Mouse (Mus musculus) retina, adult 2 months (tissue): ENCODE data around the gene Rictor.

Experiments
- DNase-seq: peaks from one replicate; pipeline ENCODE4 v3.0.0-alpha.2; 2012; ENCODE audit warnings: low read depth, low spot score

Gene Rictor

DNA sequence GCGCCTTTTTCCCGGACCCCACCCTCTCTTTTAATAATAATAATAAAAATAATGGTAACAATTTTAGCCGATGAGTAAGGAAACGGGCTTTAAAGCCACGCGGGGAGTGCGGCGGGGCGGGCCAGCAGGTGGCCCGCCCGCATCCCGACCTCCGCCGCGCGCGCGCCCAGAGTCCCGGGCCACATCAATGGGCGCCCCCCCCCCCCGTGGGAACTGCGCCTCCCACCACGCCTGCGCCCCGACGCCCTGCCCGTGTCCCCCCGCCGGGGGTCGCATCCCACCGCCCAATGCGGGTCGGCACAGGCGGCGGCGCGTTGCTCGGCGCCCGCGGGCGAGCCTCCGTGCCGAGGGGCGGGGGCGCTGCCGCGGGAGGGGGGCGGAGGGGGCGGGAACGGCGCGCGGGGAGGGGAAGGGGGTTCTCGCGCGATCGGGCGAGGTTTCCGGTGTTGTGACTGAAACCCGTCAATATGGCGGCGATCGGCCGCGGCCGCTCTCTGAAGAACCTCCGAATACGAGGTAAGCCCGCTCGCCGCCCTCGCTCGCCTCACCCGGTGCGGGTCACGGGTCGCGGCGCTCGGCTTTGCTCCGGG lies at the start of gene Rictor:
Gene Rictor (plus strand): TSS at position 444 of the 590 bp plus-strand sequence.
- peak; percentile 64 for DNase-seq

DNA sequence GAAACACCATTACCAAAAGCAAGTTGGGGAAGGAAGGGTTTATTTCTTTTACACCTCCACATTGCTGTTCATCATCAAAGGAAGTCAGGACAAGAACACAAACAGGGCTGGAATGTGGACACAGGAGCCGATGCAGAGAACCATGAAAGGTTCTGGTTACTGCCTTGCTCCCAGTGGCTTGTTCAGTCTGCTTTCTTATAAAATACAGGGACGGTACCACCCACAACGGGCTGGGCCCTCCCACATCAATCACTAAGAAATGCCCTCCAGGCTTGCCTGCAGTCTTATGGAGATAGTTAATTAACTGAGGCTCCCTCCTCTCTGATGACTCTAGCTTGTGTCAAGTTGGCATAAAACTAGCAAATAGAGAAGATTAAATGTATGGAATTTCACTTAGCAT lies 46.2 kb upstream of the Rictor start:
- no peak for DNase-seq

DNA sequence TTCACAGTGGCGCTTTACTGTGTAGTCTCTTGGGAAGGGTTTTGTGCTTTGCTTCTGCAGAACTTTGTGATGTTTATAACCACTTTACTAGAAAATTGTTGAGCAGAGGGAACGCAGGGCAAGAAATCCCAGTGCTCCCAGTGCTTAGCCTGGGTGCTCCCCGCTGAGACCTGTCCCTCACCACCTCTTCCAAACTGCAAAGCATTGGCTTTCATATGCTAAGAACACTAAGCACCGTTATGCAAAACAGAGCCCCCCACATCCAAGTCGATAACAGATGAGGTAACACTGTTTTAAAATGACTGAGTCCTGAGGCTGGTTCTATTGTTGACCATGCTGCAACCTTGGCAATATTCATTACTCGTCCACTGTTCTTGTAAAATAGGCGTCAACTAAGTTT lies 44.2 kb upstream of the Rictor start:
- DNase-seq: no peak

GRCm38 (mm10) chr15:6666072-6666471 lies 42.1 kb upstream of the Rictor start:
- no peak for DNase-seq

GRCm38 (mm10) chr15:6668793-6669437 lies 39.3 kb upstream of the Rictor start:
- no peak for DNase-seq

GRCm38 (mm10) chr15:6678479-6678878 lies 29.7 kb upstream of the Rictor start:
- no peak for DNase-seq

GRCm38 (mm10) chr15:6702164-6702563 lies 6.0 kb upstream of the Rictor start:
- no peak for DNase-seq

GRCm38 (mm10) chr15:6705351-6705901 lies 2.8 kb upstream of the Rictor start:
- DNase-seq: no peak

DNA sequence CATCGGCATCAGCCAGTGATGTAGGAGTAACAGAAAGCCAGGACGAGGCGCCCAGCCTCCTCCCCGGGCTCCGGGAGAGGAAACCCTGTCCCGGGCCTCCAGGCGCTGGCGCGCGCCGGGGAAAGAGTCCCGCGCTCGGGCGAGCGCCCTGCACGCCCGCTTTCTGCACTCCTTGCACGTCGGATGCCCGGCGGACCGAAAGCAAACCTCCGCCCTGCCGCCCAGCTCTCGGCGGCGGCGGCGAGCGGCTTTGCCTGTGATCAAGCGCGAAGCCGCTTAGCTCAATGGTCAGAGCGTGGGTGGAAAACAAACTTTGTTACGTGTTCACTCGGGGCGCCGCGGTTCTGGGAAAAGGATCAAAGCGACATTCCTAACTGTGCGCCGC lies 636 bp upstream of the Rictor start:
- DNase-seq: peak; percentile 56

GRCm38 (mm10) chr15:6708526-6709441 lies 605 bp downstream of the Rictor start:
- DNase-seq: no peak

GRCm38 (mm10) chr15:6709618-6710017 lies 1.4 kb downstream of the Rictor start:
- no peak for DNase-seq

DNA sequence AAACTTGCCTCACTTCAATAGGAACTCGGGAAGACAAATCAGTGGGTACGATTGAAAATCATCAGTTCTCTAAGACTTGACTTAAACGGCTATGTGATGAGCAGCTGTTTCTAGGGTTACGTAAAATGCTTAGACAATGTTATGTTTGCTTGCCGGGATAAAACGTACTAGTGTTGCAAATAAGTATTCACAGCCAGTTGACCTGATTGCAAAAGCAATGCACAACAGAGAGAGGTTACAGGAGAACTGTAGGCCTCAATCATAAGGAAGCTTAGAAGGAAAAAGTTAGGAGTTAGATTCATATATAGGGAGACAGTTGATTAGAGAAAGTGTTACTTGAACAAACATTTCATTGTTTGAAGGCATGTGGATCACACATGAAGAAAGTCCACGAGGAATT lies 2.2 kb downstream of the Rictor start:
- no peak for DNase-seq

DNA sequence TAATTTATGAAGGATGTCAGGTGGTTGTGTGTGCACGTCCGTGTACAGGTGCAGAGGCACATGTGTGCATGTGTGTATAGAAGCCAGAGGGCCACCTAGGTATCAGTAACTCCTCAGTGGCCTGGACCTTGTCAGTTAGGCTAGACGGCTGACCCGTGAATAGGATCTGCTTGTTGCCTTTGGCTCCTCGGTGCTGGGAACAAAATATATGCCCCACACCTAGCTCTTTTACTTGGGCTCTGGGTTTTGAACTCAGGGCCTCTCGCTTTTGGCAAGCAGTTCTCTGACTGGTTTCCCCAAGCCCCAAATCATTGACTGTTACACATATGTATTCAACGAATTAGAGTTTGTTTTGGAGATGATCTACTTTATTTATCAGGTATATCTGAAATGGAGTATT lies 3.0 kb downstream of the Rictor start:
- DNase-seq: no peak

DNA sequence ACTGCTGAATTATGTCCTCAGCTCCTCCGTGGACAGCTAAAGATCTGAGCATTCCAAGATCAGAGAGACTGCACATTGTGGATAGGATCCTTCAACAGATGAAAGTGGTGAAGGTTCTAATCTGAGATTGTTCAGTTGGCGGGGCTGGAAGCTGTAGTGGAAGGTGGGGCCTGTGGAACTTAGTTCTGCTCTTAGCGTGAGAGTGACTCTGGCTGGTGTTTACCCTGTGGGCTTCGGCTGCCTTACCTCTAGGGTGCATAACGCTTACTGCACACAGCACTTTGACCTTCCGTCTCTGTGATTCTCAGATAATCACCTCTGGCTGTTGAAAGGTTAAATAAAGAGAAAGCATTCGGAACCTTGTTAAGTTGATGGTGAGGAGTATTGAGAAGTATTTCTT lies 6.6 kb downstream of the Rictor start:
- DNase-seq: no peak

DNA sequence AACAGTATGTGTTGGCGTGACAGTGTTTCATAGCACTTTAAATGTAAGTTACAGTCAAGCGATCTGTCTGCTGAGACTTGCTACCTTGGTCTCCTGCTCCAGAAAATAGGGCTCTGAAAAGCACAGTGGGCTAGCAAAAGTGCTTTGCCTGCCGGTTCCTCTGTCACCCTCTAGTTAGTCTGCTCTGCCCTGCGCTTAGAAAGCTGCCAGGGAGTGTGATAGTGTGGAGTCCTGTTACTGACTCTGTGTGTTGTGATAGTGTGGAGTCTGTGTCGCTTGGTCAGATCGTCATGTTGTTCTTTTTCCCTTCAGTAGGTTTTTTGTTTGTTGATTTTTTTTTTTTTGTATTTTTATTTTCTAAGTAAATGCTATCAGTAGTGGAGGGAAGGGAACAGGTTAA lies 7.1 kb downstream of the Rictor start:
- DNase-seq: no peak

DNA sequence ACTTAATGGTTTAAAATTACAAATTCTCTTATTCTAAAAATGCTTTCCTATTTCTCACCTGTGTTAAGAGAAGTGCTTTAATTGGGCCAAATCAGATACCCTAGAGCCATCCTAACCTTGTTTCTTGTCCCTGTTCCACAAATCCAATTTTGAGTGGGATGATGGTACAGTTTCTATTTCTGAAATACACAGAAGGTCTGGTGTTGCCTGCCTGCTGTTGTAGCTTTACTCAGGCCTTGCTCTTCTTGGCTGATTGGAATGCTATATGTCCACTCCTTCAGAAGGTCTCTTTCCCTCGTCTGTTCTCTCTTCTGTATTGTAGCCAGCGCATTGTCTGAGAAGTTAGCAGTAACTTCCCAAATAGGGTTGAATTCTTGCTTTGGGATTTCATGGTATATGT lies 13.2 kb downstream of the Rictor start:
- DNase-seq: no peak

- DNase-seq: no peak
Observed at GRCm38 (mm10) chr15:6721802-6722201, 13.6 kb downstream of the Rictor start.

- DNase-seq: no peak
Observed at GRCm38 (mm10) chr15:6722405-6723176, 14.4 kb downstream of the Rictor start.

DNA sequence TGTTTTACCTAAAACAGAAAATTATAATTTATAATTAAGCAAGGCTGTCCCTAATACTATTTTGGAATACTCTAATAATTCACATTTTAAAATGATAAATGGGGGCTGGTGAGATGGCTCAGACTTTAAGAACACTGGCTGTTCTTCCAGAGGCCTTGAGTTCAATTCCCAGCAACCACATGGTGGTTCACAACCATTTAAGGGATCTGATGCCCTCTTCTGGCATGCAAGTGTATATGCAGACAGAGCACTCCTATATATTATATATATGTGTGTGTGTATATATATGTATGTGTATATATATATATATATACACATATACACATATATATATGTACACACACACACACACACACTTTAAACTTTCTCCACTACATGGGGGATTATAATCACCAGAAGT lies 15.2 kb downstream of the Rictor start:
- no peak for DNase-seq

DNA sequence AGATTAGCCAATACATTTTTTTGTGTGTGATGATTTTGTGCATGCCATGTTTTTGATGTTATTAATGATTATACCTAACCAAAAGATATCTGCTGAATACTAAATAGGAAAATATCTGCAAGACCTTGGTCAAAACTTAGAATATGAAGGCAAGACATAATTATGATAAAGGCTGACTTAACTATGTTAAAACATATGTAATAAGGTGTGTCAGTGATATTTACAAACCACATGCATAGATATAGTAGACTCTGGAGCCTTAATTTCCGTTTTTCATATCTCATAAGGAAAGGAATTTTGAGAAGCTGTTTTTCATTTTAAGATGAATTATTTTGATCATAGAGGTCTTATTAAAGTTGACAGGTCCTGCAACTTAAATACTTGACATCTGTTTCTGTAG lies 16.3 kb downstream of the Rictor start:
- DNase-seq: no peak

DNA sequence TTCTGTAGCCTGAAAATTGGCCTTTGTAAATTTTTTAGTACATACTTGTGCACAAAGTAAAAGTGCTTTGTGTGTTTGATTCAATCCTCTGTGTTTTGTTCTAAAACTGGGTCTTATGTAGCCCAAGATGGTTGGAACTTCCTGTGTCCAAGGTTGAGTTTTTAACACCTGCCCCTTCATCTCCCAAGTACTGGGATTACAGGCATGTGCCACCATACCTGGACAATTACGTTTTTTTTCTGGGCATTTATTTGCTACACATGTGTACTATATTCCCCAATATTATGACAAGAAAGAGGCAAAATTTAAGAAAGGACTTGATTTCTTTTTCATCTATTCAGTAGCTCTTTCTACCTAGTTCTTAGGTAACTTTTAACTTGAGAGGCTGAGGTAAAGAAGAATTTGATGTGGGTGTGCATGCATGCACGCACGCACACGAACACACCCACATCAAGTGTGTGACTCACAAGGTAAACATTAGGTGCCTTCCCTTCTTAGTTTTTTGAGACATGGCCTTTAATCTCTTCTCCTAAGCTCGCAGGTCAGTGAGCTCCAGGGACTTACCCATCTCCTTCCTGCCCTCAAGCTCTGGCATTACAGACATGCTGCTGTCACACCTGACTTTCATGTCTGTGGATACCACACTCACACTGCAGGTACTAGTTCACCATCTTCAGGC lies 18.1 kb downstream of the Rictor start:
- no peak for DNase-seq
